Mouse (Mus musculus): ENCODE data around the gene Gm3468.
"Not testable (repeated sequence)": the region's sequence is repeated elsewhere in the genome, so short reads cannot be mapped to it uniquely, and the experiment has no call there.

Gm3468 gene

GRCm38 (mm10) chr14:6108272-6108925 is at the start of gene Gm3468:
Gm3468 (minus strand) TSS chr14:6108665.
- DNase-seq, result peak; percentile 46

DNA sequence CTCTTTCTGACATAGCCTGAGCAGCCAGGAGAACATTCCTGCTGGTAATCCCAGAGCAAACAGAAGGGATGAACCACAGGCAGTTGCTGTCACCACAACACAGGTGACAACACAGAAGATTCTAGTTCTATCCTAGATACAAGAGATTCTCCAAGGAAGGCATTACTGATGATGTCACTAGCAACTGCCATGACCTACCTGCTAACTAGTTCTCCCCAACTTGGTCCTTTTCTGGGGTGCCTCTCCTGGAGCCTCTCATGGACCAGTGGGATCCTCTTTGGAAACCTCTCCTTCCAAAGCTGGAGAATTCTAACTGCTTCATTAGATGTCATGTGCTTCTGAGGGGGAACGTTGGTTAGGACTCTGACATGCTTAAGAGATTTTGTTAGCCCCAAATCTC is 17.2 kb upstream of the Gm3468 start, which contains the start of gene Gm3476:
Gm3476 (minus strand) TSS at position 101 of the 400 bp plus-strand sequence.
- DNase-seq, result not testable (repeated sequence)

- DNase-seq, result not testable (repeated sequence)
Measured at GRCm38 (mm10) chr14:6107500-6107899, 965 bp downstream of the Gm3468 start.

DNA sequence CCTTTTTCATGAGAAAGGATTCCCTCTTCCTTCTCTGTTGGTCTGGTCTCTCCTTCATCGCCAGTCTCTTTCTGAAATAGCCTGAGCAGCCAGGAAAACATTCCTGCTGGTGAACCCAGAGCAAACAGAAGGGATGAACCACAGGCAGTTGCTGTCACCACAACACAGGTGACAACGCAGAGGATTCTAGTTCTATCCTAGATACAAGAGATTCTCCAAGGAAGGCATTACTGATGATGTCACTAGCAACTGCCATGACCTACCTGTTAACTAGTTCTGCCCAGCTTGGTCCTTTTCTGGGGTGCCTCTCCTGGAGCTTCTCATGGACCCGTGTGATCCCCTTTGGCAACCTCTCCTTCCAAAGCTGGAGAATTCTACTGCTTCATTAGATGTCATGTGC is 14.6 kb downstream of the Gm3468 start, which contains the start of gene Gm8206:
Gm8206 (minus strand) TSS at position 101 of the 400 bp plus-strand sequence.
- DNase-seq, result not testable (repeated sequence)

GRCm38 (mm10) chr14:6058167-6058566 is 50.3 kb downstream of the Gm3468 start, which contains the start of gene Gm6337:
Gm6337 (minus strand) TSS chr14:6058267.
- DNase-seq, result not testable (repeated sequence)
